Mouse (Mus musculus) thymus, adult 2 months (tissue): Measurements from ENCODE around the gene Nucb1. TPM values are rescaled to one million over a fixed set of nuclear protein-coding genes. Genes with fewer than 3 reads are reported as not detected.
"Not testable (repeated sequence)": the region's sequence is repeated elsewhere in the genome, so short reads cannot be mapped to it uniquely, and the experiment has no call there.

Experiments used
- DNase-seq: peaks from one replicate; pipeline ENCODE4 v3.0.0; 2021
- H3K27ac ChIP-seq: fragments of 200-500 bp; 2 replicates; pipeline ENCODE4 v1.5.1; 2012; ENCODE audit warnings: low read length, control low read depth; ENCODE audit not compliant: control insufficient read depth, insufficient read depth
- H3K27me3 ChIP-seq: fragments of 200-500 bp; 2 replicates; pipeline ENCODE4 v1.6.1; 2012; ENCODE audit warnings: mild to moderate bottlenecking, low read length, moderate library complexity, mixed read lengths; ENCODE audit not compliant: control insufficient read depth, insufficient read depth
- H3K36me3 ChIP-seq: fragments of 200-500 bp; 2 replicates; pipeline ENCODE4 v1.6.1; 2012; ENCODE audit warnings: mild to moderate bottlenecking, low read length, moderate library complexity; ENCODE audit not compliant: control insufficient read depth, insufficient read depth
- H3K4me1 ChIP-seq: fragments of 200-500 bp; replicated peaks from 2 replicates; pipeline ENCODE4 v1.6.1; 2012; ENCODE audit warnings: low read length; ENCODE audit not compliant: control insufficient read depth, insufficient read depth
- H3K4me3 ChIP-seq: fragments of 200-500 bp; 2 replicates; pipeline ENCODE4 v1.5.1; 2012; ENCODE audit warnings: mild to moderate bottlenecking, low read length, control low read depth, moderate library complexity; ENCODE audit not compliant: control insufficient read depth, insufficient read depth
- CTCF ChIP-seq: fragments of 200-500 bp; IDR thresholded peaks from 2 replicates; pipeline ENCODE4 v1.5.1; 2012; ENCODE audit warnings: mild to moderate bottlenecking, control low read depth, low read length, moderate library complexity, borderline replicate concordance; ENCODE audit not compliant: control insufficient read depth, poor library complexity, insufficient read depth; ENCODE audit errors: extremely low read depth
- POLR2A ChIP-seq: fragments of 200-500 bp; IDR thresholded peaks from 2 replicates; pipeline ENCODE4 v1.6.1; 2012; ENCODE audit warnings: mild to moderate bottlenecking, low read length, control low read depth, moderate library complexity; ENCODE audit not compliant: control insufficient read depth, poor library complexity, insufficient read depth; ENCODE audit errors: extremely low read depth
- WGBS: fragments of 180-500 bp; shearing (Covaris S2); methylation state at CpG from one replicate; pipeline ENCODE4 v1.1.7; 2018; 5-methylcytosine and 5-hydroxymethylcytosine counted together
- polyA plus RNA-seq: library from polyadenylated mRNA; depleted of rRNA; stranded (reverse); fragments of >200 nt; gene quantifications from 2 replicates; pipeline ENCODE4 v1.2.3, GENCODE M21; 2012

Gene Nucb1
- polyA plus RNA-seq, 1 experiment: 216 TPM

- Histone ChIP-seq H3K4me3 (no peak overlapping the region), H3K36me3 (no peaks in the 10 kb centered on the region), H3K27me3 (no peaks in the 10 kb centered on the region), H3K4me1 (peaks cover 11% of the 10 kb centered on the region), H3K27ac (no peak overlapping the region)
- TF ChIP-seq CTCF (no peak), POLR2A (no peak)
- WGBS: 91% methylated on average over 10 of the region's 10 CpGs
- DNase-seq: no peak
These were observed 27.4 kb upstream of the Nucb1 start for GRCm38 (mm10) chr7:45537602-45538001.

- no peak overlapping the region for H3K27ac ChIP-seq
- H3K4me3 ChIP-seq: no peak overlapping the region
- H3K36me3 ChIP-seq: no peaks in the 10 kb centered on the region
- 97% methylated on average over 1 of the region's 1 CpGs for WGBS
- no peaks in the 10 kb centered on the region for H3K27me3 ChIP-seq
- TF ChIP-seq CTCF (no peak), POLR2A (no peak)
- DNase-seq: no peak
- peaks cover 9% of the 10 kb centered on the region for H3K4me1 ChIP-seq
These were observed 25.5 kb upstream of the Nucb1 start for GRCm38 (mm10) chr7:45535676-45536075.

GRCm38 (mm10) chr7:45530643-45531042 lies 20.4 kb upstream of the Nucb1 start:
- no peak overlapping the region for H3K27ac ChIP-seq
- H3K36me3 ChIP-seq: no peaks in the 10 kb centered on the region
- H3K4me1 ChIP-seq: peaks cover 9% of the 10 kb centered on the region
- 73% methylated on average over 2 of the region's 2 CpGs for WGBS
- no peak for DNase-seq
- no peak overlapping the region for H3K4me3 ChIP-seq
- TF ChIP-seq POLR2A (no peak), CTCF (no peak)
- no peaks in the 10 kb centered on the region for H3K27me3 ChIP-seq

- Histone ChIP-seq H3K27ac (no peak overlapping the region), H3K36me3 (no peaks in the 10 kb centered on the region), H3K27me3 (no peaks in the 10 kb centered on the region), H3K4me1 (peaks cover 20% of the 10 kb centered on the region), H3K4me3 (no peak overlapping the region)
- WGBS: 13% methylated on average over 6 of the region's 6 CpGs
- TF ChIP-seq POLR2A (no peak), CTCF (no peak)
- no peak for DNase-seq
These were observed 19.3 kb upstream of the Nucb1 start for GRCm38 (mm10) chr7:45529461-45529860.

DNA sequence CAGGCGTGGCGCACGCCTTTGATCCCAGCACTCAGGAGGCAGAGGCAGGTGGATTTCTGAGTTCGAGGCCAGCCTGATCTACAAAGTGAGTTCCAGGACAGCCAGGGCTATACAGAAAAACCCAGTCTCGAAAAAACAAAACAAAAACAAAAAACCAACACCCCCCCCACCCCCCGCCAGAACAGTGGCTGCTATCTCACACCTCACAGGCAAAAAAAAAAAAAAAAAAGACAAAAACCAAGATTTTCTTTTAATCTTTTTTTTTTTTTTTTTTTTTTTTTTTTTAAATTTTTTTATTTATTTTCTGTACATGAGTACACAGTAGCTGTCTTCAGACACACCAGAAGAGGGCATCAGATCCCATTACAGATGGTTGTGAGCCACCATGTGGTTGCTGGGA lies 17.0 kb upstream of the Nucb1 start:
- not testable (repeated sequence) for H3K27ac ChIP-seq, DNase-seq, H3K36me3 ChIP-seq, H3K27me3 ChIP-seq, H3K4me3 ChIP-seq
- H3K4me1 ChIP-seq: peaks cover 22% of the 10 kb centered on the region
- 85% methylated on average over 6 of the region's 6 CpGs for WGBS

- WGBS: 21% methylated on average over 7 of the region's 7 CpGs
- DNase-seq: peak; percentile 43
- TF ChIP-seq CTCF (no peak), POLR2A (no peak)
- Histone ChIP-seq H3K27me3 (no peaks in the 10 kb centered on the region), H3K36me3 (no peaks in the 10 kb centered on the region), H3K4me3 (peak overlapping the region; percentile 62), H3K27ac (peak overlapping the region; percentile 86), H3K4me1 (peaks cover 25% of the 10 kb centered on the region)
These were observed 16.4 kb upstream of the Nucb1 start for GRCm38 (mm10) chr7:45526474-45527120.

DNA sequence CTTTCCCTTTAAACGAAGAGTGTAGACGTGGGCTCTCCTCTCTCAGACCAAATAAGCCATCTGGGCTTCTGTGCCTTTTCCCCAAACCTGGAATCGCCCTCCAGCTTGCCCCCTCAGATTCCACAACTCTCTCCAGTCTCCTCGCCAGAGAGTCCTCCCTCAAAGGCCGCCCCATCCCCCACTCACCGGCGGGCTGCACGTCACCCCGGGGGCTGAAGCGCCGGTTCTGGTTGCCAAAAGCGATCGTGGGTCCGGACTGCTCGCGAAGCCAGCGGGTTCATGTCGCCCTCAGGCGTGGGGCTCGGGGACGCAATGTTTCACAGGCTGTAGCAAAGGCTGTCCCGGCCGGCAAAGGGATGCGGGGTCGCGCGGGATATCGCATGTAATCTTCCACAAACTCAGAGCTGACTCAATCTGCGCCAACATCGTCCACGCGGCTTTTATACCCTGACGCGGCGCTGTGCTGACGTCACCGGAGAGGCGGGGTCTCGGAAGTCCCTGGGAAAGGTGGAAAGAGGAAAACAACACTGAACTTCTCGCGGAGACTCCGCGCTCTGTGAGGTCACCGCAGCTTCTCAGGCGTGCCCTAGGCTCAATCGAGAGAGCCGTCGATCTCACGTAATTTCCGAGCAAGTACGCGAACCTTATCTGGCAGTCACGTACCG lies 15.7 kb upstream of the Nucb1 start, which contains the start of the genes Ppp1r15a and Plekha4:
Gene Ppp1r15a, minus strand, starts transcription at position 460 of the 665 bp plus-strand sequence.
Gene Plekha4, plus strand, starts transcription at position 522 of the 665 bp plus-strand sequence.
- H3K4me1 ChIP-seq: peaks cover 25% of the 10 kb centered on the region
- H3K27me3 ChIP-seq: no peaks in the 10 kb centered on the region
- DNase-seq: peak; percentile 96
- no peaks in the 10 kb centered on the region for H3K36me3 ChIP-seq
- under 1% methylated on average over 54 of the region's 54 CpGs for WGBS
- peak within 1 kb of the TSS; percentile 86 for H3K27ac ChIP-seq
- peak within 1 kb of the TSS; percentile 62 for H3K4me3 ChIP-seq
- no peak for TF ChIP-seq CTCF
- TF ChIP-seq POLR2A: peak; percentile 89
